Mouse (Mus musculus) ES-E14 (cell line): Measurements from ENCODE around the gene Uba52.

Experiments
- CHD2 ChIP-seq: IDR thresholded peaks from 2 replicates; pipeline ENCODE4 v1.6.1; 2014; ENCODE audit warnings: mild to moderate bottlenecking, low read depth, low read length, inconsistent platforms
- MAFK ChIP-seq: IDR thresholded peaks from 2 replicates; pipeline ENCODE4 v1.6.1; 2014; ENCODE audit warnings: mild to moderate bottlenecking, low read depth, low read length, inconsistent platforms; ENCODE audit not compliant: insufficient read depth

GRCm38 (mm10) chr8:70490061-70490879 lies 20.3 kb downstream of the Uba52 start:
- no peak for TF ChIP-seq MAFK
- no peak for TF ChIP-seq CHD2
